Mouse (Mus musculus) cerebellum, postnatal 25 days (tissue): ENCODE data around the gene Foxa1.

Source experiments
- DNase-seq, 2 experiments: peaks; one replicate each; pipeline ENCODE4 v3.0.0; 2021; ENCODE audit warnings: mixed read lengths in 2 of 2

Gene Foxa1

DNA sequence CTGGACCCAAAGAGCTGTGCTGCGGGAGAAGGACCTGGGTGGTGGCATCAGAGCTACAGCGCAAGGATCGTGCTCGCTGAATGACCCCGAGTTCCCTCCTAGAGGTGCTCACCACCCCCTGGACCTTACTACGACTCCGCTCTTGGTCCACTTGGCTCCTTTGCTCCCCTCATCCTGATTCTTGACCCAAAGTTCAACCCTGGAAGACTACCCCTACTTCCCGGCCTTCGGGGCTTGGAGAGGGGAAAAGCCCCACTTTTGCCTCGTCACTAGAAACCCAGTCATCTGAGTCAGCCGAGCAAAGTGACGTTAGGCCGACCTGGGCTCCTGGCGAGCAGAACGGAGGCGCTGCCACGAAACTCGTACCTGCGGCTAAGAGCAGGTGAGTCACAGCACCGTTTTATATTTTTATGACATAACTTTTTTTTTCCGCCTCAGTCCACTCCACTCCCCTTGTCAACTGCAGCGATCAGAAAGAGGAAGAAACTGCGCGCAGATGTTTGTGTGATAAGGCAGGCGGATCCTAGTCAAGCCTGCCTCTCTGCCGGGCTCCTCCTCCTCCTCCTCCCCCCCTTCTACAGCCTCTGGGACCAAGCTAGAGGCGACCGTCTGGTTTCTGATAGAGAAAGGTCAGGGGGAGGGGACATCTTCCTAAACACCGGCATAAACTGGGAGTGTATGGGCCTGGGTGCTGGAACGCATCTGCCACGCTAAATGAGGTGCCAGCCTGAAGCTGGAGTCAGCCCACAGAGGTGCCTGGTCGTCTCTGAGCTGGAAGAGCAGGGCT, at the start of gene Foxa1:
Gene Foxa1, minus strand, starts transcription at position 502 of the 787 bp plus-strand sequence.
- DNase-seq: peak in 1 of 2 experiments; percentile 10

DNA sequence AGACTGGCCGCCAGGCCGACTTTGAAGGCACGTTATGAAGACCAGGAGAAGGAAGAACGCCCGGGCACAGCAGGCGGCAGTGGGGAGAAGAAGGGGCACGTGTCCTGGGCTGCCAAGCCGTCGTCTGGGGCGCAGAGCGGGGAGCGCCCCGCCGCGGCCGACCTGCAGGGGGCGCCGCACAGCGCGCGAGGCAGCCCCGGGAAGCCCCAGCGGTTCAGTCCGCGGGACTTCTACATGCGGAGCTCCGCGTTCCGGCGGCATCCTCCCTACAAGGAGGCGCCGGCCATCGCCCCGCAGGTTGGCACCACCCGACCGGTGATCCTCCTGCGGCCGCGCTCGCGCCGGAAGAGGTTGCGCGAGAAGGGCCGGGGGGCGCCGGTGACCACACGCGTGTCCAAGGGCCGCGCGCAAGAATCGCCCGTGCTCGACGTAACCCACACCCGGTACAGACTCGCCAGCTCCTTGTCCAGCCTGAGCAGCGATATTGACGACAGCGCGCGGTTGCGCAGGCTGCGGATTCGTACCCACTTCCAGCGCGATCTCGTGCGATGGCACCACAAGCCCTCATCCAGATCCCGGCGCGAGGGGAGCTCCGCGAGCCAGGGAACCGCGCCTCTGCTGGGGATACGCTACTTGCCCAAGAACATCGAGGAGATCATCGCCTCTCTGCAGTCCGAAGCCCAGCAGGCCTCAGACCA, 29.4 kb upstream of the Foxa1 start:
- peak in 1 of 2 experiments; percentile 21 for DNase-seq

- no peak for DNase-seq
Measured at GRCm38 (mm10) chr12:57572415-57572814, 25.7 kb upstream of the Foxa1 start.

- no peak for DNase-seq
Measured at GRCm38 (mm10) chr12:57571773-57572172, 25.1 kb upstream of the Foxa1 start.

DNA sequence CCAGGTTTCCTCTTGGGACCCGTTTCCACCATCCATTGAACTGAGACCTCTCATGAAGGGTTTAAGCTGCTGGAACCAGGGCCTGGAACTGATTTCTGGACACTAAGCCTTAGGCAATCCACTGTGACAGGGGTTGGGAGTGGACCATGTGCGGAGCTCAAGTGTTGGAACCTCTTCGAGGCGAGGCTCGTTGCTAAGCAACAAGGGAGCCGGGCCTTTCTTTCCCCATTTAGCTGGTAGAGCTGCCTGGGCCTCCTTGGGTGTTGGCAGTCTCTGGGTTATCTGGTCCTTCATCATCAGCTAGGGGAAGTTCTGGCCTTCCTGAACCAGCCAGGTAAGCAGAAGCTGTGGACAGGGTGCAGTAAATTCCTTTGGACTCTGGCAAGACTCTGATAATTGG, 17.2 kb upstream of the Foxa1 start, which contains the start of gene Ttc6:
Gene Ttc6, plus strand, starts transcription at position 205 of the 400 bp plus-strand sequence.
- no peak for DNase-seq

GRCm38 (mm10) chr12:57554091-57554490, 7.4 kb upstream of the Foxa1 start:
- no peak for DNase-seq

GRCm38 (mm10) chr12:57552286-57552685, 5.6 kb upstream of the Foxa1 start:
- DNase-seq: no peak

- DNase-seq: no peak
Measured at GRCm38 (mm10) chr12:57550881-57551280, 4.2 kb upstream of the Foxa1 start.

DNA sequence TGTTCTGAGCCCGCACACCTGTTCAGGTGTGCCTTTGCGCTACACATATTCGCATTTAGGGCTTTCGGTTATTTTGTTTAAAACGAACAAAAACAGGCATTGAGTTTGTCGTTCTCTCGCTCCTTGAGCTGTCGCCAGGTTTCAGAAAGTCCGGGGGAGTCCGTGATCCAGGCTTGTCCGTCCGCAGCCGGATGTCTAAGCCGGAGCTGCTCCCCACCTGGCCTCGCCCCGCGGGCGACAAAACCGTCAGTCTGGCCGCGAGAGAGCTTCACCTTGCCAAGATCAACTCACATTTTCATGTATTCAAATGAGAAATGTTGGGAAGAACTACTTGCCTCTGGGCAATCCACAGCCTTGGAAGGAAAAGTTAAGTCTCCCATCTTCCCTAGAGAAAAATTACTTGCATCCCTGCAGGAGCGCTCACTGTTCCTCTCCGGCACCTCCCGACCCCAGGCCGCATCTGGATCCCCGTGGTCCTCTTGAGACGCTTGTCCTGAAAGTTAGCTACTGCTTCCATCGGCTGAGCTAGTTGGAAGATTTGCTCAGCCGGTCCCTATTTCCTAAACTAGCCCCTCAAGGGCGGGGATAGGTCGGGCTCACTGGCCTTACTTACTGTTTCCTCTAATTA, 3.6 kb upstream of the Foxa1 start:
- no peak for DNase-seq

DNA sequence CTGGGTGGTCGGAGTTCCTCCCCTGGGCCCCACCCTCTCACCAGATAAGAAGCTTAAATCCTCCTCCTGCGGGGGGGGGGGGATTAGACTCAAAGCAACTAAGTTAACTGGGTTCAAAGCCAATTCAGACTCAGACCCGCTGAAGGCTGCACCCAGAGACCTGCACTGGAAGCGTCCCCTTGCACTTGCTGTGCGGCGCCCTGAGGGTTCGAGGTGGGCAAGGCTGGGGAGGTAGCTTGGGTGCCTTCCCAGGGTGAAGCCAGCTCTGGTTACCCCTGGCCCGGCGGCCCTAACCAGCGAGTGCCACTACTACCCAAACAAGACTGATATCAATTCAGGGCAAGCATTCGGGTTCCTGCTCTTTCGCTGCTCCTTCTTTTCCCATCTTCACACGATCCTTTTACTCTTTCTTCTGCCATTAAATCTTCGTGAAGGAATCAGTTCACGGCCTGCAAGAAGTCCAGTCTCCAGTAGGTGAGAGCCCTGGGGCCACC, 3.0 kb upstream of the Foxa1 start:
- DNase-seq: no peak

DNA sequence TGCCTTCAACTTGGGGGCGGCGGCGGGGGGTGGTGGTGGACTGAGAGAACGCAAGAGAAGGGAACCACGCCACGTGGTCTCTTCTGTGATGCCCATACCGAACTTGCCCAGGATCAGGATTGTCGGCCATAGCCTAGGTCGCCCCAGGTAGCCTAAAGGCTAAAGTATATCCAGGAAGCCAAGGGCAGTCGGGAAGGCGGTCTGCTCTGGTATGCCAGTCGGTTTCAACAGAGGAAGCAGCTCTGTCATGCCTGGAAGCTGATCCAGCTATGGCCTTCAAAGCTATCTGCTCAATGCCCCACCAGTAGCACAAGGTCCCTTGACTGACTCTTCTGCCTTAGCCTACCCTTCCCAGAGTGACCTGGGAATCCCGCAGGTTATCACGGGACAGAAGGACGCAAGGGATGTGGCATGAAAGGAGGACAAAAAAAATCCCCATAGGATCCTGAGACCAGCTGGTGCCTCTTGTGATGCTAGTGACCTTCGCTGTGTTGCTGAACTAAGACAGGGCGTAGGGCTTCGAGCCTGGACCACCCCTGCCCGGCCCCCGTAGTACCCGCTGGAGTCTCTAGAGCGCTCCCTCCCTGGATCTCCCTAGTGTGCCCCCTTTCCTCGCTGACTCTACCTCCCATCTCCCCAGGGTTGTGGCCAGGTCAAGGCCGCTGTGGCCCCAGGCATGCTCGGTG, 2.4 kb upstream of the Foxa1 start:
- DNase-seq: no peak

GRCm38 (mm10) chr12:57548352-57548980, 1.8 kb upstream of the Foxa1 start:
- no peak for DNase-seq

- DNase-seq: no peak
Measured at GRCm38 (mm10) chr12:57547890-57548289, 1.2 kb upstream of the Foxa1 start.

- DNase-seq: peak; percentile 30 to 47
Measured at GRCm38 (mm10) chr12:57545371-57546241, 1.1 kb downstream of the Foxa1 start.

- DNase-seq: peak; percentile 35 to 69
Measured at GRCm38 (mm10) chr12:57544641-57545370, 1.9 kb downstream of the Foxa1 start.

DNA sequence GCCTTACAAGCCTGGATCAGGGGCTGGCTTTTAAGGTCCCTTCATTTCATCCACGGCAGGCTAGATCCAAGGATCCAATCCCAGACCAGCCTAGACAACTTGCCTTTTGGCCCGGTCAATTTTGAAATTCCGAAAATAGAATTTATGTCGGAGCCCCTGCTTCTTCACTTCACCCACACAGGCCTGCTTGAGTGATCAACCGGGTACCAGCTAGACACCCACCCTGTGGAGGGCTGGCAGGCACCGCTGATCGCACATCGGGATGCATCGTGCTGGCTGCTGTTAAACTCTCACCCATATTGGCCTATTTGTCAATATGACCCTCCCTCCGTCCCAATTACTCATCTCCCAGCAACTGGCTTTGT, 3.1 kb downstream of the Foxa1 start:
- no peak for DNase-seq

DNA sequence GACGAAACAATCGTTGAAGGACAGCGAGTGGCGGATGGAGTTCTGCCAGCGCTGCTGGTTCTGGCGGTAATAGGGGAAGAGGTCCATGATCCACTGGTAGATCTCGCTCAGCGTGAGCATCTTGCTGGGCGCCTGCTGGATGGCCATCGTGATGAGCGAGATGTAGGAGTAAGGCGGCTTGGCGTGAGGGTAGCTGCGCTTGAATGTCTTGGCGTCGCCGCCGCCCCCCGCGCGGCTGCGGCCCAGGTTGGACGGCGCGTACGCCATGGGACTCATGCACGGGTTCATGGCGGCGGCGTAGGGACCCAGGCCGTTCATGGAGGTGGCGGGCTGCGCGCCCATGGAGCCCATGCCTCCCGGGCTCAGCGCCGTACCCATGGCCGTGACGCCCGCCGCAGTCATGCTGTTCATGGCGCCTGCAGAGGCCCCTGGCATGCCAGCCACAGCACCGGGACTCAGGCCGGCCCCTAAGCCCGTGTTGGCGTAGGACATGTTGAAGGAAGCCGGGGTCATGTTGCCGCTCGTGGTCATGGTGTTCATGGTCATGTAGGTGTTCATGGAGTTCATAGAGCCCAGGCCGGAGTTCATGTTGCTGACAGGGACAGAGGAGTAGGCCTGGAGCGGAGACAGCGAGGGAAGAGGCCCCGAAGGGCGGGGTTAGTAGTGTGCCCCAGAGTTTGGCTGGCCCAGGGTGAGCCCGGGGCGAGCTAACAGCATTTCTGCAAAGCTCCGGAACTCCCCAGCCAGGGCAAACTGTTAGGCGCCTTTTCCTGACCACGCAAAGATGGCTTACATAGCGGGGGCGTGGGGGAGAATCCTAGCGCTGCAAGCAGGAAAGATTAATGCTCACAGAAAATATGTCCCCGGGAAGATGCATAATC, 3.7 kb downstream of the Foxa1 start:
- peak in 1 of 2 experiments; percentile 6 for DNase-seq

DNA sequence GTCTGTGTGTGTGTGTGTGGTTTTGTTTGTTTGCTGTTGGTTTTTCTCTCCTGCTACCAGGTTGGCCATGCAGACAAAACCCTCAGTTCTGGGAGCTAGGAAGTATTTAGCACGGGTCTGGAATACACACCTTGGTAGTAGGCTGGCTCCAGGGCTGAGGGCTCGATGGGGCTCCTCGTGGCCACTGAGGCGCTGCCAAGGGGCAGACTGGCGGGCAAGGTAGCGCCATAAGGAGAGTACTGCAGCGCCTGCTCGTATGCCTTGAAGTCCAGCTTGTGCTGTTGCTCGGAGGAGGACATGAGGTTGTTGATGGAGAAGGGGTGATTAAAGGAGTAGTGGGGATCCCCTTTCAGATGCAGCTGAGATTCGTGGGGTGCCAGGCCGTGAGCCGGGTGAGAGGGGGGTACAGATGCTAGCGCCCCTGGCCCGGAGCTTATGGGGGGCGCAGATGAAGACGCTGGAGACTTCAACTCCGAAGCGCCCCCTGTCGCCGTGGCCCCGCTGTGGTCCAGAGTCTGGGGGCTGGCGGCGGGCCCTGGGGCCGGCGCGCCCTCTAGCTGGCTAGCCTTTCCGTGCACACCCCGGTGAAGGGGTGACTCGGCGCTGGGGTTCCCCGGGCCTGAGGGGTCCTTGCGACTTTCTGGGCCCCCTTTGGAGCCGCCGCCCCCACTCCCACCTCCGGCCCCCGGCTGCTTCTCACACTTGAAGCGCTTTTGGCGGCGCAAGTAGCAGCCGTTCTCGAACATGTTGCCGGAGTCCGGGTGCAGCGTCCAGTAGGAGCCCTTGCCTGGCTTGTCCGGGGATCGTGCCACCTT, 4.6 kb downstream of the Foxa1 start:
- peak in 1 of 2 experiments; percentile 7 for DNase-seq

GRCm38 (mm10) chr12:57541118-57541517, 5.6 kb downstream of the Foxa1 start:
- DNase-seq: peak in 1 of 2 experiments; percentile 7
